Mouse (Mus musculus): ENCODE results near the gene Adar.
"Not testable (repeated sequence)": the region's sequence is repeated elsewhere in the genome, so short reads cannot be mapped to it uniquely, and the experiment has no call there.

Gene Adar

DNA sequence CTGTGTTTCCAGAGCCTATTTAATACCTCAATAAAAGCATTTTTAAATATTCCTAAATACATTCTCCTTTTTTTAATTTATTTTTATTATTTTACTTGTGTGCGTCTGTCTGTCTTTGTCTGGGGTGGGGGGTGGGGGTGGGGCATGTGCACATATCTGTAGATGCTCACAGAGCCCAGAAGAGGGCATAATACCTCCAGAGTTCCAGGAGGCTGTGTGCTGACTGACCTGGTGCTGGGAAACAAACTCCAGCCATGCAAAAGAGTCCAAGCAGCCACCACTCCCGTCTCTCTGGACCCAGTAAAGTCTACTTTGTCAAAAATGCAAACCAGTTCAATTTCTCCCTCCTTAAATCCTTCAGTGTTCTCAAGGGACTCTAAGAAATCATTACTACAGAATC lies 79.8 kb downstream of the Adar start:
- DNase-seq (ENCODE audit: low spot score in 2 of 2), result no peak

DNA sequence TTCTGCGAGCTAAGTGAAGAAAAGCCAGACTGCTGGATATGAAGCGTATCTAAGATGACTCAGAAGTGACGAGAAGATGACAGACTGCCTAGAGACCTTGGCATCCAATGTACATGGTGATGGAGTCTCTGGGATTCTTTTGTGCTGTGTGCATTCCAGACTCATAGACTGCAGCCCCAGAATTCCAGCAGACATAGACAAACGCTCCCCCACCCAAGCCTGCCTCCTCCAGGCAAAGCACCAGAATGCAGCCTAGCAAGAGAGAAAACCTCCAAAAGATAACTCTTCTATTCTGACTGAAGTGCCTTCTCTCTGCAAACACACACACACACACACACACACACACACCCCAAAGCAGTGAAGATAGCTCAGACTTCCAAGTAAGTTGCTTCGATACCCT lies 80.9 kb downstream of the Adar start:
- DNase-seq (ENCODE audit: low spot score in 2 of 2), result no peak

DNA sequence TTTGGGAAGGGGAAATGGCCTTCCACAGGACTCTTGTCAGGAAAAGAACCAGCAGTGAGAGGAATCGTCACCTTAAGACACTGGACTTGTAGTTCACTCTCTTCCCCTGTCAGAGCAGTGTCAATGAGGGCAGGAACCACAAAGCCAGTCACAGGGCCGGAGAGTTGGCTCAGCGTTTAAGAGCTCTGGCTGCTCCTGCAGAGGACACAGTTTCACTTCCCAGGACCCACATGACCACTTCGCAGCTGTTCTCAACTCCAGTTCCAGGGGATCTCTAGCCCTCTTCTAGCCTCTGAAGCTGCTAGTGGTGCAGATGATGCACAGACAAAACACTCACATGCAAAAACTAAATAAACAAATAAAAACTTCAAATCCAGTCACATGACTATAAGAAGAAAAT lies 81.5 kb downstream of the Adar start:
- no peak for DNase-seq (ENCODE audit: low spot score in 2 of 2)

DNA sequence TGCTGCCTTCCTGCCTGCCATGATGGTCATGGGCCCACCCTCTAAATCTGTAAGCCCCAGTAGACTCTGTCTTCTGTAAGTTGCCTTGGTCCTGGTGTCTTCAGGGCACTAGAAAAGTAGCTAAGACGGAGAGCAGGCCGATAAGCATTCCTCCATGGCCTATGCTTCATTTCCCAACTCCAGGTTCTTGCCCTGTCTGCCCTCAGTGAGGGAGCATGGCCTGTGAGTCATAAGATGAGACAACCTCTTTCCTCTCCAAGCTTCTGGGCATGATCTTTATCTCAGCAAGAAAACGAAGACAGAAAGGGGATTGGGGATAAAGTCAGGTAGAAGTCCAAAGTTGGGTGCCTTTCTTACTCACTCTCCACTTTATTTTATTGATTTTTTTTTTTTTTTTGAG lies 83.7 kb downstream of the Adar start:
- DNase-seq (ENCODE audit: low spot score in 2 of 2), result no peak

DNA sequence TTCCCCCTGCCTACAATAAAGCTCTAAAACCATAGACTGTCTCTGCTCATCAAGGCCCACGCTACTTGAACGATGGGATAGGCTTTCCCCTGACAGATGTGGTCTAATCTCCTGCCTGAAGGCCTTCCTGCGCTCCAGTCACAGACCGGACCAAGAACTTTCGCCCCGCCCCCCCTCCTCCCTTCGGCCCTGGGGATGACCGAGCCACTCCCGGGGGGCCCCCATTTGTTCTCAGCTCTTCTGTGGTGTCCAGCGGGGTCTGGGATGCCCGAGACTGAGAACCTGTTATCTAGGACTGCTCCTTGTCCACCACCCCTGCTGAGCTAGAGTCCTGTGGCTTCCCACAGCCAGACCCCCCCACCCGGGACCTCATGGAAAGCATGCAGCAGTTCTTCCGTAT lies 84.7 kb downstream of the Adar start:
- no peak for DNase-seq (ENCODE audit: low spot score in 2 of 2)

DNA sequence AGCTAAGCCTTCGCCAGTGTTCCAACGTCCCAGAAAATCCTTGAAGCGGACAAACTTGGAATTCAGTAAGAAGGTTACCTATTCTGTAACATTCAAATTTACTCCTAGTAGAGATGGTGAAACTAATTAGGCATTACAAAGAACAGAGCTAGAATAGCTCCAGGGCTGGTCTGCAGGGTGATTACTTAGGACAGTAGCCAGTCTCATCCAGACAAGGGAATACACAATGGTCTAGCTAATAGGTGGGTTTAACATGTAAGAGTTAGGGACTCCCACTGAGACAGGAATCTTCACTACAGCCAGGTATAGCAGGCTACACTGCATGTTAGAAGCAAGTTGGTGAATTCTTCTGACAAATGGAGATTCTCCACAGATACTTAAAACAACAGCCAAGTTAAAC lies 85.3 kb downstream of the Adar start:
- DNase-seq (ENCODE audit: low spot score in 2 of 2), result not testable (repeated sequence)

DNA sequence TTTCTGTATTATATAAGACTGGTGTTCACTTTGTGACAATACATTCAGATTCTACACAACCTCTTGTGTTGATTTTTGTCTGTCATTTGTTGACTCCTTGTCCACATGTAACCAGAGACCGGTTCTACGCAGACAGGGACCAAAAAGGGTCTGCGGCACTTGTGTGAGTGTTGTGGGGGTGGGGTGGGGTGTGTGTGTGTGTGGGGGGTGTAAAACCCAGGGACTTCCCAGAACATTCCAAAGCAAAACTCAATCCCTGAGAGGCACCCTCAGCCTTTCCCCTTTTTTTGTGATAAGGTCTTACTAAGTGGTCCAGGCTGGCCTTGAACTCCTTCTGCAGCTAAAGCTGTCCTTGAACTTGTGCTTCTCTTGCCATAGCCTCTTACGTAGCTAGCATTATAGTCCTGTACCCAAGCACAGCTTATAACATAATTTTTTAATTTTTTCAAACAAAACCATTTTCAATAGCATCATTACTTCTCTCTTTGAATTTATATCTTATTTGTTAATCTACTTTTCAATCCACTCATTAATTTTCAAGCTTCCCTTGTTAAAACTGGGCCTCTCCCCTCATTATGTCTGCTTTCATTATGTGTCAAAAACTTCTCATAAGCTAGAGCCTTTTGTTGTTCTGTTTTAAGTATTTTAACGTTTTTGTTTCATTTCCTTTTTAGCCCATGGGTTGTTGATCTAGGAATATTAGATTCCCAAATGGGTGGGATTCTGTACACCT lies 86.1 kb downstream of the Adar start:
- DNase-seq (ENCODE audit: low spot score in 2 of 2), result no peak

DNA sequence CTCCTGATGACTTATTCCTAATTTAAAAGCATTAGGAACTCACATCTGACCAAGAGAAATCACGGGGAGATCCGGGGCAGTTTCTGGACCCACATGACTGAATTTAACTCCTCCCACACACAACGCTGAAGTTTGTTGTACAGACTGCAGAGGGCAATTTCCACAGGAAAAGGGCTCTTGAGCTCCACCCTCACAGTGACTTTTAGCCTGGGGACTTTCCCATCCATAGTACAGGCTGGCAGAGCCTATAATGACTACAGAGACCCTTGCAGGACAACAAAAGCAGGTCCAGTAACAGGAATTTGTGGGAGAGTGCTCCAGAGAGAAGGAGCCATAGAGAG lies 86.7 kb downstream of the Adar start:
- no peak for DNase-seq (ENCODE audit: low spot score in 2 of 2)

DNA sequence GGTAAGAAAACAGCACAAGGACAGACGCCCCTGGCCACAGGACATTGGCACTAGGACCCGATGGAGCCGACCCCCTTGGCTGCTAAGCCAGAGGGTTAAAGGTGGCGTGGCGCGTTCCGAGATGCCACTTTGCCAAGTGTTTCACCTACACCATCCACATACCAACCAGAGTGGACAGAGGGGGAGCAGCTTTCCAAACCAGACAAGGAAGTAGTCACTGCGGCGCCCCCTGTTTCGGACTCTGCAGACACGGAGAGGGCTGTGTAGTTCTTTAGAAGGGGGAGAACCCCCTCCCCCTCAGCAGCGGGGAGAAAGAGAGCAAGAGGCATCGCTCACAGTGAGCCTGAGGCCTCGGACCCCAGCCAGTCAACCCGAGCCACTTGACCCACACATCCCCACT lies 88.1 kb downstream of the Adar start:
- no peak for DNase-seq (ENCODE audit: low spot score in 2 of 2)
